Mouse (Mus musculus): ENCODE measurements at regions not wholly inside any gene's neighbourhood (a gene's known extent, or its start where the extent isn't known, plus 50 kb on each side); places are given as distances from the start of the nearest gene placed in this dataset.

GRCm38 (mm10) chrX:11722730-11723129, 395.1 kb downstream of the H2al1j start:
- Histone ChIP-seq H3K4me1 (ENCODE audit: control insufficient read depth, insufficient read depth, low read length) (peaks cover 6% of the 10 kb centered on the region; the same call in 1 of the 2 replicates), H3K4me3 (ENCODE audit: insufficient read depth, low read depth, low read length) (no peak overlapping the region), H3K27ac (ENCODE audit: insufficient read depth, low read depth, low read length) (no peak overlapping the region)
- no peak for TF ChIP-seq POLR2A (IDR thresholded peaks at IDR 0.05; ENCODE audit: insufficient read depth, low read depth, low read length)
- TF ChIP-seq CTCF (IDR thresholded peaks at IDR 0.05; ENCODE audit: insufficient read depth, low read depth, low read length) = no peak
- WGBS = 81% methylated on average over 4 of the region's 4 CpGs

DNA sequence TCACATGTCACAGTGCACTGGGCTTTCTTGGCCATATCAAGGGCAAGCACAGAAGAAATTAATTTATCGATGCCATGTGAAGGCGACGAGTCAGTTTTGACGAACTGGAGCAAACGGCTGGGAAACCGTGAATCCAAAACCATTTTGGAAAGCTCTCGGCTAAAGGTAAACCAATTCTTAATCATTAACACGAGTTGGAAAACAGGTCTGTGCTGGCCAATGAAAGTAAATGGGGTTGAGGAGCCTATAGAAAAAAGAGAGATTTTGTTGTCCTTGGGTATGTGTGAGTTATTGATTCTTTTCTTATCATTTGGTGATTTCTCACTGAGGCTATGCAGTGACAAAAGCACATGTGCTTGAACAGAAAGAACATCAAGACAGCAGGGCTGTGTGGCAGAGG, 397.1 kb downstream of the H2al1j start:
- H3K4me1 ChIP-seq (ENCODE audit: control insufficient read depth, insufficient read depth, low read length) = peaks cover 6% of the 10 kb centered on the region; the same call in 1 of the 2 replicates
- TF ChIP-seq POLR2A (IDR thresholded peaks at IDR 0.05; ENCODE audit: insufficient read depth, low read depth, low read length) (no peak), CTCF (IDR thresholded peaks at IDR 0.05; ENCODE audit: insufficient read depth, low read depth, low read length) (no peak)

DNA sequence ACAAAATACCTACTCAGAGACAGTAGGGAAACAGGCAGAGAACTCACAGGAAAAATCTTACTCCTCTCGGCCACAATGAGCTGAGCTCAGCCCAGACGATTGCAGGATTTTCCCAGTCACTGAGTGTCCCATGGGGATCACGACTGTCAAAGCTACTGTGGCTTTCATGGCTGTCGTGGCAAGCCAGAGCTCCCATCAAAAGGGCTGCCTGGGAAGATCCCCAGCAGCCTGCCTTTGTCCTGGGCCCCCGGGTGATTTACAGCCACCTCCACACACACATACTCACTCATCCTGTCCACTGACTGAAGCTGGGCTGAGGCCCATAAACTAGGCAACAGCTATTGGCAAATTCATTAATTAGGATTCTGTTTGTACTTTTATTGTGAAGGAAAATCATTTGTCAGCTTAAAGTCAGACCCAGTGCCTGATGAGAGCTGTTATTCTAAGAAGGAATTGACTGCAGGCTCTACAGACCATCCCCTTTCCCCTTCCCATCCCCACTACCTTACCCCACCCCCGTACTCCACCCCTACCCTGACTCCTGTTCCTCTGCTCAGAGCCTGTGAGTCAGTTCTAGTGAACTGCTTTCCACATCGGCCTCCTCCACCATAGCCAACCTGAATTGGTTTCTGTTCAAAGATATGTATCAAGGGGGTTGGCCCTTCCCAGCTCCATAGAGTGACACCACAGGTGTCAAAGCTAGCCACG, 399.1 kb downstream of the H2al1j start:
- TF ChIP-seq CTCF (IDR thresholded peaks at IDR 0.05; ENCODE audit: insufficient read depth, low read depth, low read length) = no peak
- TF ChIP-seq POLR2A (IDR thresholded peaks at IDR 0.05; ENCODE audit: insufficient read depth, low read depth, low read length) = no peak
- no peaks in the 10 kb centered on the region for H3K4me1 ChIP-seq (ENCODE audit: control insufficient read depth, insufficient read depth, low read length)
- no peak overlapping the region for H3K27ac ChIP-seq (ENCODE audit: insufficient read depth, low read depth, low read length)
- WGBS = 64% methylated on average over 8 of the region's 8 CpGs
- H3K4me3 ChIP-seq (ENCODE audit: insufficient read depth, low read depth, low read length) = no peak overlapping the region

More for the DNA sequence above, 397.1 kb downstream of the H2al1j start:
- Histone ChIP-seq H3K4me3 (ENCODE audit: insufficient read depth, low read depth, low read length) (no peak overlapping the region), H3K27ac (ENCODE audit: insufficient read depth, low read depth, low read length) (no peak overlapping the region)
- WGBS = 94% methylated on average over 8 of the region's 8 CpGs

- 70% methylated on average over 4 of the region's 4 CpGs for WGBS
- H3K27ac ChIP-seq (ENCODE audit: insufficient read depth, low read depth, low read length) = no peak overlapping the region
- no peak for TF ChIP-seq POLR2A (IDR thresholded peaks at IDR 0.05; ENCODE audit: insufficient read depth, low read depth, low read length)
- TF ChIP-seq CTCF (IDR thresholded peaks at IDR 0.05; ENCODE audit: insufficient read depth, low read depth, low read length) = no peak
- no peak overlapping the region for H3K4me3 ChIP-seq (ENCODE audit: insufficient read depth, low read depth, low read length)
- H3K4me1 ChIP-seq (ENCODE audit: control insufficient read depth, insufficient read depth, low read length) = no peaks in the 10 kb centered on the region
Measured at GRCm38 (mm10) chrX:11728481-11728880, 400.9 kb downstream of the H2al1j start.

- H3K4me3 ChIP-seq (ENCODE audit: insufficient read depth, low read depth, low read length) = no peak overlapping the region
- H3K27ac ChIP-seq (ENCODE audit: insufficient read depth, low read depth, low read length) = no peak overlapping the region
- 79% methylated on average over 6 of the region's 6 CpGs for WGBS
- H3K4me1 ChIP-seq (ENCODE audit: control insufficient read depth, insufficient read depth, low read length) = peaks cover 7% of the 10 kb centered on the region
- TF ChIP-seq POLR2A (IDR thresholded peaks at IDR 0.05; ENCODE audit: insufficient read depth, low read depth, low read length) (no peak), CTCF (IDR thresholded peaks at IDR 0.05; ENCODE audit: insufficient read depth, low read depth, low read length) (no peak)
Measured at GRCm38 (mm10) chrX:11729992-11730391, 402.4 kb downstream of the H2al1j start.

DNA sequence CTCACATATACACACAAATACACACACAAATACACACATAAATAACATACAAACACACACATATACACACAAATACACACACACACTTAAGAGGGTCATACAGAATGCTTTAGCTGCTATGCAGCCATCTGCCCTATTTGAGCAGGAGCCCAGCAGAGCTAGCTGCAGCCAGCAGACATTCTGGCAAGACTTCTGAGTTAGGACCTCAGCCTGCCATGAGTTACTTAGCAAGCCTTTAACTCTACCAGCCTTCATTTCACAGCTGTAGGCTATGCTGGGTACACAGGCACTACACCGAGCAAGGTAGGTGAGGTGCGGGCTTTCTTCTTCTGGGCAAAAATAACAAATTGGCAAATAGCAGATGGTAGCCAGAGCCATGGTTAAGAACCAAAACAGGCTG, 404.7 kb downstream of the H2al1j start:
- TF ChIP-seq POLR2A (IDR thresholded peaks at IDR 0.05; ENCODE audit: insufficient read depth, low read depth, low read length) (no peak), CTCF (IDR thresholded peaks at IDR 0.05; ENCODE audit: insufficient read depth, low read depth, low read length) (no peak)
- 89% methylated on average over 2 of the region's 2 CpGs for WGBS

DNA sequence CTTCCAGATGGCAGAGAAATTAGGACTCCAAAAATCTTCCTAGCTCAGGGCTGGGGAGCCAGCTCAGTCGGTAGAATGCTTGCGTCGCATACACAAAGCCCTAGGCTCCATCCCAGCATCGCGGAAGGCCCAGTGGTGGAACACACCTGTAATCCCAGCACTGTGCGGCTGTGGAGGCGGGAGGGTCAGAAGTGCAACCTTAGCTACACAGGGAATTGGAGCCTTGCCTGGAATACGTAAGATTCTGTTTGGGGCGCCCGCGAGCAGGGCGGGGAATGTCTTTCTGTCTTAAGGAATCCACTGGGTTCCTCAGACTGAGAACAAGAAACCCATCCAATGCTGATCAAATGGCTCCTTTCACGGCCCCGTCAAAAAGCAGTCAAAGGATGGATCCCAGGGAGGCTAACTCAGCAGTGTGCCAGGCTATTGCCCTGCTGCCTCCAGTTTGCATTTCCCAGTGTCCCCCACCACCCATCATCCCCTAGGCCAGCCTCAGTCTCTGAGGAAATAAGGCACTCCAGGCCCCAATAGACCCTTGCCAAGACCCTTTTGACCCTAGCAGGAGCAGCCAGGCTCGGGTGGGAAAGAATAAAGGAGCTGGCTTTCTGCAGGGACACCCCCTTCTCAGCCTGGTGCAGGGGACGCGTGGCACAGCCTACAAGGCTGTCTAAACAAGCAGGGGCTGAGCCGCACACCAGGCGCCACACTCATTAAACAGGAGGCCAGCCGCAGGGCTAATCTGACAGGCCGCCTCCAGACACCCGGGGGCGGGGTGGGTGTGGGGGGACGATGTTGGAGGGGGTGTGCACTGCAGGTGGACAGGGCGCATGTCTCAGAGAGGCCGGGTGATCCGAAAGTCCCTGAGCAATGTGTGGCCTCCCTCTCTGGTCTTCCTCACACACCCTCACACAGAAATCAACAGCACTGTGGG, 407.1 kb downstream of the H2al1j start:
- Histone ChIP-seq H3K4me1 (ENCODE audit: control insufficient read depth, insufficient read depth, low read length) (peaks cover 15% of the 10 kb centered on the region), H3K27ac (ENCODE audit: insufficient read depth, low read depth, low read length) (no peak overlapping the region), H3K4me3 (ENCODE audit: insufficient read depth, low read depth, low read length) (no peak overlapping the region)
- 57% methylated on average over 27 of the region's 27 CpGs for WGBS
- no peak for TF ChIP-seq CTCF (IDR thresholded peaks at IDR 0.05; ENCODE audit: insufficient read depth, low read depth, low read length)
- no peak for TF ChIP-seq POLR2A (IDR thresholded peaks at IDR 0.05; ENCODE audit: insufficient read depth, low read depth, low read length)

More for the DNA sequence above, 404.7 kb downstream of the H2al1j start:
- H3K4me1 ChIP-seq (ENCODE audit: control insufficient read depth, insufficient read depth, low read length) = peaks cover 15% of the 10 kb centered on the region
- no peak overlapping the region for H3K27ac ChIP-seq (ENCODE audit: insufficient read depth, low read depth, low read length)
- no peak overlapping the region for H3K4me3 ChIP-seq (ENCODE audit: insufficient read depth, low read depth, low read length)

- Histone ChIP-seq H3K27ac (ENCODE audit: insufficient read depth, low read depth, low read length) (no peak overlapping the region), H3K4me3 (ENCODE audit: insufficient read depth, low read depth, low read length) (no peak overlapping the region), H3K4me1 (ENCODE audit: control insufficient read depth, insufficient read depth, low read length) (peaks cover 15% of the 10 kb centered on the region)
- no peak for TF ChIP-seq POLR2A (IDR thresholded peaks at IDR 0.05; ENCODE audit: insufficient read depth, low read depth, low read length)
- no peak for TF ChIP-seq CTCF (IDR thresholded peaks at IDR 0.05; ENCODE audit: insufficient read depth, low read depth, low read length)
- WGBS = 55% methylated on average over 17 of the region's 17 CpGs
Measured at GRCm38 (mm10) chrX:11735516-11736170, 408.0 kb downstream of the H2al1j start.
